Mouse (Mus musculus) layer of hippocampus, postnatal 25 days (tissue): ENCODE data around the gene Tiparp. TPM values are rescaled to one million over a fixed set of nuclear protein-coding genes. Genes with fewer than 3 reads are reported as not detected.

Experiments used
- DNase-seq, 2 experiments: peaks; one replicate each; pipeline ENCODE4 v3.0.0; 2022; ENCODE audit warnings: mixed read lengths in 2 of 2, low spot score in 1 of 2; ENCODE audit errors: extremely low spot score in 1 of 2
- total RNA-seq, 2 experiments: library from RNA; stranded (reverse); gene quantifications; 2 replicates each; pipeline ENCODE4 v1.2.3; 2021

Gene Tiparp
- total RNA-seq, 2 experiments from 2014 or later: 13.5 to 16.4 TPM

DNA sequence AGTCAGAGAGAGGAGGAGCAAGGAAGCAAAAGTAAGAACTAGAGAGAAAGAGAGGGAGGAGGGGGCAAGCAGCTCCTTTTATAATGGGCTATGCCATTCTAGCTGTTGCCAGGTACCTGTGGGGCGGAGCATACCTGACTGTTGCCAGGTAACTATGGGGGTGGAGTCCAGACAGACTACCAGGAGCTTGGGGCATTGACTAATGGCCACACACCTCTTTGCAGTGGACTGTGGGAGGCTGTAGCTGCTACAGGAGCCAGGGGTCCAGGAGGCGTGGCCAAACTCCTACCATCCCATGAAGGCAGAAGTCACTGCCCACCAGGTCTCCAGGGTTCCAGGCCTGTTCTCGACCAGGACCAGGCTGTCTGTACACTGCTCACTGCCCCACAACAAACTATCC, 49.4 kb downstream of the Tiparp start:
- no peak for DNase-seq

DNA sequence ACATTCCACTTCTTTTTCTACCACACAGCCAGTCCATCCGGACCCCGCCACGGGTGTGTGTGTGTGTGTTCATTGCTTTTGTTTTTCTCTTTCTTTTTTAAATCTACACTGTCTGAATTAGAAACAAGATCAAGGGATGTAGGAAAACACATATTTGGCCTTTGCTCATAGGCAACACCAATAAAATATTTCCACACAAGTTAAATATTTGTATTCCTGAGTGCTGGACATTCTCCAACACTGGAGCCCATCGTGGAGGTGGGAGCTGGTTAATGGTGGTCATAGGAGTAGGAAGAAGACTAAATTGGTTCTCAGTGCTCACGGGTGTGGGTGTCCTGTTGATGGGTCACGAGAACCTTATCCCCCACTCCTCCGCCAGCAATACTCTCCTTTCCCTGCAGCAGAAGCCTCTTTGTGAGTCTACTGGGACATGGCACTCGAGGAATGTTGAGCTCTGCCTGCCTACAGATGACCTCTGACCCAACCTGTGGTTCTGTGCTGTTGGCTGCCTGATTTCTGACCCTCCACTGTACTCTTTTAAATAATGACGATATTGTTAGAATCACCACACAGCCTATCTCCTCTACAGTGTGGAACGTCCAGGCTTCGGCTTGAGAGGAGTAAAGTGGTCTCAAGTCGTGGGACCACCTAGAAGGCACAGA, 51.2 kb downstream of the Tiparp start:
- no peak for DNase-seq

GRCm38 (mm10) chr3:65581596-65581995, 53.4 kb downstream of the Tiparp start:
- no peak for DNase-seq

- DNase-seq: no peak
Observed at GRCm38 (mm10) chr3:65584329-65584728, 56.1 kb downstream of the Tiparp start.

- DNase-seq: no peak
Observed at GRCm38 (mm10) chr3:65585291-65585690, 57.1 kb downstream of the Tiparp start.

DNA sequence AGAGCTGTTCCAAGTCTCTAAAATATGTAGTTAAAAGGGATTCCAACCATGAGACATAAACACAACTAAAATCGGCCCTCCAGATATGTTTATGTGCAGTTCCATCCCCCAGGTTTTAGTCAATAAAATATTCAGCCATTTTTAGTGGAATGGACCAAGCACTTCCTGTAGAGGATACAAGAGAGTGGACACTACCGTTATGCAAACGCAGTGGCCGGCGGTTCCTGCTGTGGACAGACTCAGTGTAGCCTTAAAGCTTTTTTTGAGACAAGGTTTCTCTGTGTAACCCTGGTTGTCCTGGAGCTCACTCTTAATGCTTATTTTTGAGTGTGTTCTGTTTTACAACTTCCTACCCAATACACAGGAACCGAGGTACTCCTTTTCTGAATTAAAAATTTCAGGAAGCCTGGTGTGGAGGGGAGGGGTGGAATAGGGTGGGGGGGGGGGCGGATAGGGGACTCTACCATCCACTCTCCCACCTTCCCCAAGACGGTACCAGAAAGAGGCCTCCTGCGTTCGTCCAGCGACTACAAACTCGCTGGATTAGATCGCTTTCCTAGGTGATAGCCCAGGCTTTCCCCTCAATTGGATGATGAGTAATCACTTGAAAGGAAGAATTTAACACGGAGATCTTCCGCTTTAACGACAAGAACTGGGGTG, 57.7 kb downstream of the Tiparp start:
- DNase-seq: no peak

GRCm38 (mm10) chr3:65586483-65586905, 58.3 kb downstream of the Tiparp start:
- peak; percentile 23 to 36 for DNase-seq

GRCm38 (mm10) chr3:65586966-65587365, 58.8 kb downstream of the Tiparp start:
- DNase-seq: no peak

GRCm38 (mm10) chr3:65588424-65588823, 60.2 kb downstream of the Tiparp start:
- no peak for DNase-seq

DNA sequence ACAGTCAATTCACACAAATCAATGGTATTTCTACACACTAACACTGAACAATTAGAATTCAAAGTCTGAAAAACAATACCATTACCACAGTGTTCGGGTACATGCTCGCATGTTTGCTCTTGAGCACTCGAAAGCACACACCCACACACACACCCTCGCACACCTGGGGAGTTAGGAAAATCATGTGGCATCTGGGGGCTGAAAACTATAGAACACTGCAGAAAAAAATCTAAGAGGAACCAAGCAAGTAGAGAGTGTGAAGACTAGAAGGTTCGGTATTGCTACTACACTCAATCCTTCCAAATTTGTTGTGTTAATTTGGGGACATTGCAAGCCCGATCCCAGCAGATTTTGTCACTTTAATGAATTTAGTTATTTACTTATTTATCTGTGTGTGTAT, 64.6 kb downstream of the Tiparp start:
- no peak for DNase-seq

- DNase-seq: no peak
Observed at GRCm38 (mm10) chr3:65594493-65594892, 66.3 kb downstream of the Tiparp start.

- no peak for DNase-seq
Observed at GRCm38 (mm10) chr3:65595196-65595595, 67.0 kb downstream of the Tiparp start.

DNA sequence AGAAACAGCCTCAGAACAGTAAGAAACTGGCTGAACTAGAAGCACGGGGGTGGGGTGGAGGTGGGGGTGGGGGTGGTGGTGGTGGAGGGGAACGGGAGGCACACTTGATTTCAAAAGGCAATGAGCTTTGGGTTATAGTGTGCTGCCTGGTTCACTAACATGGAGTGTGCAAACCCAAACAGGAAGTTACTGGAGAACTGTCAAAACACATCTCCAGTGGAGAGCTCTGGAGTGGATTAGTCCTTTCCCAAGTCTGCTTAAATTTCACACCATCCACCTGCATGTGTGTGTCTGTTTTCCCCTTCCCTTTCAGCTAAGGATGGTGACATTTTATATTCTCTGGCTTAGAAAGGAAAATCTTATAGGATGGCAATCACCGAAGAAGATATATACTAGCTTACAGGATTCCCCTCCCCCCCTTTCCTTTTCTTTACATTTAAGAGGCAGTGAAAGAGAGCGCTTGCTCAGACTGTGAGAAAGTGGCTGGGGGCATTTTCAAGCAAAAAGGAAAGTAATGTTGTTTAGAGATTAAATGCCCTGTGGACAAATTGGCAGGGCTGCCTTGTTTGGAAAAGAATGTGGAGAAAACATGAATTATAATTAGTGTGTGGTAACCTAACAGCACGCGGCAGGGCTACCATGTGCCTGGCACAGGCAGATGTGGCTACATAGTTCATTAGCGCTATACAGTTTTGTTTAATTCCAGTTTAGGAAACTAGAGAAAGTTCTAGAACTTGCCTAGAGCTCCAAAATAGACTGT, 70.0 kb downstream of the Tiparp start:
- no peak for DNase-seq

- DNase-seq: no peak
Observed at GRCm38 (mm10) chr3:65599151-65599550, 70.9 kb downstream of the Tiparp start.

- DNase-seq: no peak
Observed at GRCm38 (mm10) chr3:65601291-65602050, 73.3 kb downstream of the Tiparp start.

- DNase-seq: no peak
Observed at GRCm38 (mm10) chr3:65603392-65604055, 75.3 kb downstream of the Tiparp start.
